Mouse (Mus musculus) neural tube, embryonic 12.5 days (tissue): ENCODE measurements around the gene Dok1. TPM values are rescaled to one million over a fixed set of nuclear protein-coding genes. Genes with fewer than 3 reads are reported as not detected.
A peak's percentile ranks its signal among the peaks of the same experiment; 100 is the strongest.

ENCODE experiments used
- ATAC-seq: fragments of 200-750 bp; cut with Nextera tagmentation; 2 replicates; pipeline ENCODE4 v1.8.0; 2017; ENCODE audit warnings: low read depth, mild to moderate bottlenecking, moderate TSS enrichment, moderate library complexity; ENCODE audit not compliant: low FRiP score
- H3K27ac ChIP-seq: fragments of 300-500 bp; sonication (generic); 2 replicates; pipeline ENCODE4 v1.5.1; 2016
- H3K27me3 ChIP-seq: fragments of 300-500 bp; sonication (generic); replicated peaks from 2 replicates; pipeline ENCODE4 v1.6.1; 2016; ENCODE audit warnings: mild to moderate bottlenecking
- H3K36me3 ChIP-seq: fragments of 300-500 bp; sonication (generic); 2 replicates; pipeline ENCODE4 v1.6.1; 2016; ENCODE audit warnings: mild to moderate bottlenecking
- H3K4me1 ChIP-seq: fragments of 300-500 bp; sonication (generic); 2 replicates; pipeline ENCODE4 v1.6.1; 2016
- H3K4me2 ChIP-seq: fragments of 300-500 bp; sonication (generic); replicated peaks from 2 replicates; pipeline ENCODE4 v1.6.1; 2016; ENCODE audit warnings: mild to moderate bottlenecking
- H3K4me3 ChIP-seq: fragments of 300-500 bp; sonication (generic); 2 replicates; pipeline ENCODE4 v1.5.1; 2016
- H3K9ac ChIP-seq: fragments of 300-500 bp; sonication (generic); 2 replicates; pipeline ENCODE4 v1.6.1; 2016; ENCODE audit warnings: mild to moderate bottlenecking
- H3K9me3 ChIP-seq: fragments of 300-500 bp; sonication (generic); 2 replicates; pipeline ENCODE4 v1.6.1; 2016; ENCODE audit warnings: mild to moderate bottlenecking
- WGBS: fragments of 180-500 bp; shearing (Covaris S2); methylation state at CpG from one replicate; pipeline ENCODE4 v1.1.7; 2016; 5-methylcytosine and 5-hydroxymethylcytosine counted together
- polyA plus RNA-seq: library from polyadenylated mRNA; unstranded; fragments of >200 nt; fragmentation: Nextera tagmentation; extraction: Ambion mirVana; gene quantifications from 2 replicates; pipeline ENCODE4 v1.2.1, GENCODE M21; 2016

Dok1 gene
- polyA plus RNA-seq, 1 experiment from 2014 or later: 6.5 TPM

- WGBS: 61% methylated on average over 3 of the region's 3 CpGs
- Histone ChIP-seq H3K9me3 (no peaks in the 10 kb centered on the region), H3K9ac (no peak overlapping the region), H3K27ac (no peak overlapping the region), H3K36me3 (no peaks in the 10 kb centered on the region), H3K4me1 (no peaks in the 10 kb centered on the region), H3K27me3 (no peaks in the 10 kb centered on the region), H3K4me2 (no peak overlapping the region), H3K4me3 (no peak overlapping the region)
- ATAC-seq: no peak
These were observed 24.6 kb downstream of the Dok1 start for GRCm38 (mm10) chr6:83008659-83009058.

DNA sequence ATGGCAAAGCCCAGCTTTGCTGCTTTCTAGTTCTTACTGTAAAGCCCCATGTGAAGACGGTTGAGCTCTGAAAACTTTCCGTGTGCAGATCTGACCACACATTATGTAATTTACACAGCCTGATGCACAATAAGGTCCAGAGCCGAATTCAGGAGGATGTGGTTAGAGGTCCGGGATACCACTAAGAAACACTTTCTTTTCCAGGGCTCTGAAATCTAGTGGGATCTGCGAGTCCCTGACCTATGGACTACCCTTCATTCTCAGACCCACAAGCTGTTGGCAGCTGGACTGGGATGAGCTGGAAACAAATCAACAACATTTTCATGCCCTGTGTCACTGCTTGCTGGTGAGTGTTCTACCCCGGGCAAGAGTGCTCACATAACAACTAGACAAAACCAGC, 27.2 kb downstream of the Dok1 start:
- Histone ChIP-seq H3K9me3 (no peaks in the 10 kb centered on the region), H3K4me3 (no peak overlapping the region), H3K4me2 (no peak overlapping the region), H3K27me3 (no peaks in the 10 kb centered on the region), H3K27ac (no peak overlapping the region), H3K9ac (no peak overlapping the region), H3K4me1 (no peaks in the 10 kb centered on the region), H3K36me3 (no peaks in the 10 kb centered on the region)
- no peak for ATAC-seq
- 89% methylated on average over 6 of the region's 6 CpGs for WGBS

- no peaks in the 10 kb centered on the region for H3K27me3 ChIP-seq
- no peaks in the 10 kb centered on the region for H3K9me3 ChIP-seq
- no peak overlapping the region for H3K4me3 ChIP-seq
- no peak overlapping the region for H3K4me2 ChIP-seq
- H3K4me1 ChIP-seq: no peaks in the 10 kb centered on the region
- no peak overlapping the region for H3K9ac ChIP-seq
- 86% methylated on average over 10 of the region's 10 CpGs for WGBS
- H3K36me3 ChIP-seq: no peaks in the 10 kb centered on the region
- H3K27ac ChIP-seq: no peak overlapping the region
- no peak for ATAC-seq
These were observed 27.7 kb downstream of the Dok1 start for GRCm38 (mm10) chr6:83005444-83006011.

DNA sequence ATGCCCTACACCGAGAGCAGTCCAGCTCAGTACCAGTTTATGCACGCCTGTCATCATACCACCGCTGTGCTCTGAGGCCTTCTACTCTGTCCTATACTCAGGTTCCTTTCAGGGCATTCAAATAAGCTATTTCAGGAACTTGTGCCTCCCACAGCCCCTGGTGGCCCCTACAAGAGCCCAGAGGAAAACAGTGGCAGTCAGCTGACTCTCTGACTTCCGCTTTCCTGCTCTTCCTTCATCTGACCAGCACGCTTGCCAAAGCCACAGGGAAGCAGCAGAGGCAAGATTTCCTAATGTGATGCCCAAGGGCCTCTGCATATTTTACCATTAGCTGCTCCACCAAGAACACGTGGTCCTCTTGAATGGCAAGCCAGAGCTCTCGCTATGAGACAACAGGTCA, 28.4 kb downstream of the Dok1 start:
- ATAC-seq: no peak
- Histone ChIP-seq H3K36me3 (no peaks in the 10 kb centered on the region), H3K4me2 (no peak overlapping the region), H3K27me3 (no peaks in the 10 kb centered on the region), H3K4me3 (no peak overlapping the region), H3K27ac (no peak overlapping the region), H3K9me3 (no peaks in the 10 kb centered on the region), H3K9ac (no peak overlapping the region), H3K4me1 (no peaks in the 10 kb centered on the region)
- WGBS: 72% methylated on average over 7 of the region's 7 CpGs

DNA sequence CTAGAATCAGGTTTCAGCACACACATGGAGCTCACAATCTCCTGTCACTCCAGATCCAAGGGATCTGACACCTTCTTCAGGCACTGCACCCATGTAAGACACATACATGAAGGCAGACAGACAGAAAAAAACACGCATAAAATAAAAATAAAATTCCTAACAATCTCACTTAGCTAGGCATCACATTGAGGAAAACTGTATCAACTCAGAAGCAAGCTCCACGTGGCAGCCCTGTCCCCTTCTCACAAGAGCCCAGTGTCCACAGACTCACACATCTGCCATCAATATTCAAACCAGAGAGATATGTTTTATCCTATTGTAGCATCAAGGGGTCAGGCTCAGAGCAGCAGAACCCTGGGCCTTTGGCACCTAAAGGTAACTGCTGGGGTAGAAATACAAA, 29.0 kb downstream of the Dok1 start:
- H3K4me2 ChIP-seq: no peak overlapping the region
- H3K9ac ChIP-seq: no peak overlapping the region
- H3K4me3 ChIP-seq: no peak overlapping the region
- no peaks in the 10 kb centered on the region for H3K27me3 ChIP-seq
- WGBS: 82% methylated on average over 2 of the region's 2 CpGs
- H3K4me1 ChIP-seq: no peaks in the 10 kb centered on the region
- H3K36me3 ChIP-seq: no peaks in the 10 kb centered on the region
- ATAC-seq: no peak
- H3K9me3 ChIP-seq: no peaks in the 10 kb centered on the region
- H3K27ac ChIP-seq: no peak overlapping the region

DNA sequence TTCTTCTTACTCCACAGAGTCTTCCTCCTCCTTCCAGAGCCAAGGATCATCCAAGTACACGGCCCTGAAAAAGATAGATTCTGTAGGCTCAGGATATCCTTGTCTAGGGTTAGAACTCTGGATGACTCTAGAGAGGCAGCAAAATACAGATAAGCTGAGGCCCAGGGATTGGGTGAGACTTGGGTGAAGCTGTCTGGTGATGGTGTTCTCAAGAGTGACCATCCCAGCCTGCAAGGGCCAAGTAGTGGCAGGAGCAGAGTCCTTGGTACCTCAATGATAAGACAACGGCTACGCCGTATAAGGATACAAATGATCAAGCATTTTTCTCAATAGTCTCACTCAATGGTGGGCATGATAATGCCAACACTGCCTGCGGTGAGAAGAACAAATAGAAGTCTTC, 29.4 kb downstream of the Dok1 start:
- Histone ChIP-seq H3K27ac (no peak overlapping the region), H3K9me3 (no peaks in the 10 kb centered on the region), H3K9ac (no peak overlapping the region), H3K4me2 (no peak overlapping the region), H3K36me3 (no peaks in the 10 kb centered on the region), H3K4me1 (no peaks in the 10 kb centered on the region), H3K4me3 (no peak overlapping the region), H3K27me3 (no peaks in the 10 kb centered on the region)
- WGBS: 89% methylated on average over 5 of the region's 5 CpGs
- ATAC-seq: no peak

- Histone ChIP-seq H3K27me3 (no peaks in the 10 kb centered on the region), H3K36me3 (no peaks in the 10 kb centered on the region), H3K4me2 (no peak overlapping the region), H3K9ac (no peak overlapping the region), H3K4me1 (no peaks in the 10 kb centered on the region), H3K27ac (no peak overlapping the region), H3K4me3 (no peak overlapping the region), H3K9me3 (no peaks in the 10 kb centered on the region)
- 97% methylated on average over 1 of the region's 1 CpGs for WGBS
- no peak for ATAC-seq
These were observed 30.2 kb downstream of the Dok1 start for GRCm38 (mm10) chr6:83003082-83003481.

- 63% methylated on average over 8 of the region's 8 CpGs for WGBS
- Histone ChIP-seq H3K9me3 (no peaks in the 10 kb centered on the region), H3K4me3 (no peak overlapping the region), H3K4me1 (no peaks in the 10 kb centered on the region), H3K9ac (no peak overlapping the region), H3K27me3 (no peaks in the 10 kb centered on the region), H3K36me3 (no peaks in the 10 kb centered on the region), H3K4me2 (no peak overlapping the region), H3K27ac (no peak overlapping the region)
- ATAC-seq: no peak
These were observed 33.3 kb downstream of the Dok1 start for GRCm38 (mm10) chr6:82999986-83000385.

DNA sequence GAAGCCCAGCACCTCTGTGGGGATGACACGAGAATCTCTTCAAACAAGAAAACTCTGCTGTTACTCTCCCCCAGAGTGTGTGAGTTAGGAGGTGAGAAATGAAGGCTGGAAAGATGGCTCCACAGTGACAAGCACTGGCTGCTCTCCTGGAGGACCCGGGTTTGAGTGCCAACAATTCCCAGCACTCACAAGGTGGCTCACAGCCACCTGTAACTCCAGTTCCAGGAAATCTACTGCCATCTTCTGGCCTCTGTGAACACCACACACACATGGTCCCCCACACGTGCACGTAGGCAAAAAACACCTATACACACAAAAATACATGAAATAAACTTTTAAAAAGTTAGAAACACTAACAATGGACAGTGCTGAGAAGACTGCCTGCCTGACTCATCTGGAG, 34.9 kb downstream of the Dok1 start:
- H3K27ac ChIP-seq: no peak overlapping the region

DNA sequence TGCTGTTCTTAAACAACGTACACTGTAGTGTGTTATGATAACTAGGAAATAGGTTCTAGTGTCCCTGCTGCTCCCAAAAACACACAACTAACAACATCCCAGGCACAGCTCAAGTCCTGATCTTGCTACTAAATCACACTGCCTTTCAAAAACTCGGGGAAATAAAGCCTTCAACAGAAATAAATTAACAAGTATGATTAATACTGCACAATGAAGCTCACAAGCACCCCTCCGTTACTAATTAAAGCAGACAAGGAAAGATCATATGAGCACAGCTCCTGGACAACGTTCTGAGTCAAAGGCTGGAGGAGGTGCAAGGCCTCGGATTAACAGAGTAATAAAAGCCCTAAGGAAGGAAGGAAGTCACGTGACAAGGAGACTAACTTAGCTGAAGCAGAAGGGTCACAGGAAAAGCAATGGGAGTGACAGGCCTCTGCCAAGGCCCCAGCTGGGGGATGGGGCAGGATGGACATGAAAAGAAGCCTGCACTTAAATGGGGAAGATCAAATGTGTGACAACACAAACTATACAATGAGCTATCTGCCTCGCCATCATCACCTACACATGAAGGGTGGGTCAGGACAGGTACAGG, 35.7 kb downstream of the Dok1 start:
- H3K4me2 ChIP-seq: no peak overlapping the region
- no peak overlapping the region for H3K27ac ChIP-seq
- WGBS: 54% methylated on average over 7 of the region's 7 CpGs
- no peak for ATAC-seq
- no peaks in the 10 kb centered on the region for H3K9me3 ChIP-seq
- H3K4me3 ChIP-seq: no peak overlapping the region
- H3K36me3 ChIP-seq: no peaks in the 10 kb centered on the region
- no peaks in the 10 kb centered on the region for H3K27me3 ChIP-seq
- H3K9ac ChIP-seq: no peak overlapping the region
- H3K4me1 ChIP-seq: no peaks in the 10 kb centered on the region

More for the DNA sequence above, 34.9 kb downstream of the Dok1 start:
- Histone ChIP-seq H3K4me3 (no peak overlapping the region), H3K4me2 (no peak overlapping the region), H3K4me1 (no peaks in the 10 kb centered on the region), H3K27me3 (no peaks in the 10 kb centered on the region), H3K9me3 (no peaks in the 10 kb centered on the region), H3K36me3 (no peaks in the 10 kb centered on the region), H3K9ac (no peak overlapping the region)
- ATAC-seq: no peak
- 76% methylated on average over 4 of the region's 4 CpGs for WGBS

GRCm38 (mm10) chr6:82996740-82997315, 36.4 kb downstream of the Dok1 start:
- H3K9me3 ChIP-seq: no peaks in the 10 kb centered on the region
- ATAC-seq: peak; percentile 92
- 19% methylated on average over 11 of the region's 11 CpGs for WGBS
- no peaks in the 10 kb centered on the region for H3K27me3 ChIP-seq
- H3K4me3 ChIP-seq: no peak overlapping the region
- H3K4me1 ChIP-seq: no peaks in the 10 kb centered on the region
- peak overlapping the region; percentile 32 for H3K4me2 ChIP-seq
- no peaks in the 10 kb centered on the region for H3K36me3 ChIP-seq
- H3K9ac ChIP-seq: no peak overlapping the region
- no peak overlapping the region for H3K27ac ChIP-seq

- no peak for ATAC-seq
- Histone ChIP-seq H3K4me3 (no peak overlapping the region), H3K27me3 (no peaks in the 10 kb centered on the region), H3K9me3 (no peaks in the 10 kb centered on the region), H3K4me1 (no peaks in the 10 kb centered on the region), H3K4me2 (no peak overlapping the region), H3K27ac (no peak overlapping the region), H3K36me3 (no peaks in the 10 kb centered on the region), H3K9ac (no peak overlapping the region)
- 81% methylated on average over 7 of the region's 7 CpGs for WGBS
These were observed 38.9 kb downstream of the Dok1 start for GRCm38 (mm10) chr6:82994372-82994771.

DNA sequence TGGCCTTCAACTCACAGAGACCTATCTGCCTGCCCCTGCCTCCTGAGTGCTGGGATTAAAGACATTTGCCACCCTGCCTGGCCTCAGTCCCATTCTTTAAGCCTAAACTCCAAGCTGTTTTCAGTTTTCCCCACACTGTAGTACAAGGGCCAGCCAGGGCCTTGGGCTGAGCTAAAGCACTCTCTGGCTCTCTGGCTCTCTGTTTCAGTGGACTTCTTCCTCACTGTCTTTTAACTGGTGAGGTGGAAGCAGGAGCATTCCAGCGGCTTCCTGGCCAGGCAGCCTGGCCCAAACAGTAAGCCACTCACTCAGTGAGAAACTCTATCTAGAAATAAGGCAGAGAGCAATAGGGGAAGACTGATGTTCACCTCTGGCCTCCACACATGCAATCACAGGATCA, 39.6 kb downstream of the Dok1 start:
- WGBS: 65% methylated on average over 1 of the region's 1 CpGs
- Histone ChIP-seq H3K27me3 (no peaks in the 10 kb centered on the region), H3K36me3 (no peaks in the 10 kb centered on the region), H3K9me3 (no peaks in the 10 kb centered on the region), H3K4me3 (no peak overlapping the region), H3K4me1 (no peaks in the 10 kb centered on the region), H3K9ac (no peak overlapping the region), H3K4me2 (no peak overlapping the region), H3K27ac (no peak overlapping the region)
- ATAC-seq: no peak
